Mouse (Mus musculus) ovary, postnatal 14 days (tissue): Measurements from ENCODE around the gene Gsto1.

Source experiments
- DNase-seq: peaks from one replicate; pipeline ENCODE4 v3.0.0; 2022; ENCODE audit warnings: low spot score

The Gsto1 gene

DNA sequence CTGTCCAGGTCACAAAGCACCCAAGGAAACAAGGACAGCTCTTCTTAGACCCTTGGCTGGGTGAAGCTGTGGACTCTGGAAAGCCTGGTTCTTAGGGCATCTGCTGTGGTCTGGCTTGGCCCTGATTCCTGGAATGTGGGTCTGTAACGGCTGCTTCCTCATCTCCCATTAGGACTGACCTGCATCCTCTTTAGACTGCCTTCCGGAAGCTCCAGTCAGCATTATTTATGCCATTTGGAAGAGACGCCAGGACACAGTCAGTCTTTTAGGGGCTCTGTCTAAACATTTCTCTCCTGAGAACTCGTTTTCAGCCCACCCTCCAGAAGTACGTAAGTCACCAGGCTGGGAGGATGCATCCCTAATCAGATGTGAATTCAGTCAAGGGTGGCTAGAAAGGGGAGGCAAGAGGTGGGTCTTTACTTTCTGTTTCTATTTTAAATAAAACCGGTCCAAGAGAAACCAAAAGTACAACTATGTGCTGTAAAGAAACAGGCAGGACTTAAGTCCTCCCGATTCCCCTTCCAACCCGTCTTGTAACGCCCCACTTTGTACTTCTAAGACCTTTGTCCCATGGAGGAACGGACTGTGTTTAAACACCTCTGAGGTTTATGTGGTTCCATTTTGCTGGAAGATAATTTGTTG lies 35.8 kb downstream of the Gsto1 start:
- DNase-seq = no peak

DNA sequence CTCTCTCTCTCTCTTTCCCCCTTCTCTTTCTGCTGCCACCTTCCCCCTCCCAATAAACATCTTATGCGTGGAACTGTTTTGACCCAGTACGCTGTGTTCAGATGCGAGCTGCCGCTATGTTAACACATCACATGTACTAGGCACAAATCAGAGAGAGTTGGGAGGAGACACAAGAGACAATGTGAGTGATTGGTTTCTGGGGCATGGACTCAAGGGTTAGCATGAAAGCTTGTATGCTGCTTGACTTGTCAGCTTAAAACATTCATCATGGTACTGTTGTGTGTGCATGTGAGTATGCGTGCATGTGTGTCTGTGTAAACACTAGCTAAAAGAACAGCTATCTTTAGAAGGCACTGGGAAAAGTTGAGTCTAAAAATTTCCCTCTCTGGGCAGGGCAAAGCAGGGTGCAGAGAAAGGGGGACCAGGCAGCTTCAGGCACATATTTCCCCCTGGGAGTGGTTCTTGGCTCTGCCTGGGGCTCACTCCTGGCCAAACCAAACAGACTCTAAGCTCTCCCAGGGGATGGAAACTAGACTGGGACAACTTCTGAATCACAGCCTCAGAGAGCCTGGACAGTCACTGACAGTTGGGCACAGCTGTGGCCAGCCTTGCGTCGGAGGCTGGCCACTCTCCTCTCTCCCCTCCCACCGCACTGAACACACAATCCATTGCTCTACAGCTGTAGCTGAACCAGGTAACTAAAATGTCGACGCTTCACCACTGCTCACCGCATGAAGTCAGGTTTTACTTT lies 37.0 kb downstream of the Gsto1 start:
- DNase-seq = no peak

DNA sequence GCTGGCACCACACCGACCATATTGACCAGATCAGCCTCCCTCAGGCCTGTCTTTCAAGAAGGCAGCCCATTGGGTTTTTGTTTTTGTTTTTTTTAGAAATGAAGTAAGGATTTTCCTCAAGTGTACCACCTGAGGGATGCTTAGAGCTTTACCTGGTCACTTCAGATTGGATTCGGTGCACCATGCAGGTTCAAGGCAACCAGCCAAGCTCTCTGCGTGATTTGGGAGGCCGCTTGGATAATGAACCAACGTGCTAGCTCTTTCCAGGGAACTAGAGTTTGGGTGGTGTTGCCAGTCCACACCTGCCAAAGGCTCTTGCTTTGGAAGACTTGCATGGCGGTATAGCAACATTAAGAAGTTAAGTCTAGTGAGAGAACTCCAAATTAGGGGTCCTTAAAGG lies 38.3 kb downstream of the Gsto1 start:
- DNase-seq = no peak

GRCm38 (mm10) chr19:47898472-47899079 lies 43.8 kb downstream of the Gsto1 start:
- no peak for DNase-seq

GRCm38 (mm10) chr19:47900012-47900411 lies 45.2 kb downstream of the Gsto1 start:
- DNase-seq = no peak

- DNase-seq = no peak
Observed at GRCm38 (mm10) chr19:47900558-47900957, 45.8 kb downstream of the Gsto1 start.

DNA sequence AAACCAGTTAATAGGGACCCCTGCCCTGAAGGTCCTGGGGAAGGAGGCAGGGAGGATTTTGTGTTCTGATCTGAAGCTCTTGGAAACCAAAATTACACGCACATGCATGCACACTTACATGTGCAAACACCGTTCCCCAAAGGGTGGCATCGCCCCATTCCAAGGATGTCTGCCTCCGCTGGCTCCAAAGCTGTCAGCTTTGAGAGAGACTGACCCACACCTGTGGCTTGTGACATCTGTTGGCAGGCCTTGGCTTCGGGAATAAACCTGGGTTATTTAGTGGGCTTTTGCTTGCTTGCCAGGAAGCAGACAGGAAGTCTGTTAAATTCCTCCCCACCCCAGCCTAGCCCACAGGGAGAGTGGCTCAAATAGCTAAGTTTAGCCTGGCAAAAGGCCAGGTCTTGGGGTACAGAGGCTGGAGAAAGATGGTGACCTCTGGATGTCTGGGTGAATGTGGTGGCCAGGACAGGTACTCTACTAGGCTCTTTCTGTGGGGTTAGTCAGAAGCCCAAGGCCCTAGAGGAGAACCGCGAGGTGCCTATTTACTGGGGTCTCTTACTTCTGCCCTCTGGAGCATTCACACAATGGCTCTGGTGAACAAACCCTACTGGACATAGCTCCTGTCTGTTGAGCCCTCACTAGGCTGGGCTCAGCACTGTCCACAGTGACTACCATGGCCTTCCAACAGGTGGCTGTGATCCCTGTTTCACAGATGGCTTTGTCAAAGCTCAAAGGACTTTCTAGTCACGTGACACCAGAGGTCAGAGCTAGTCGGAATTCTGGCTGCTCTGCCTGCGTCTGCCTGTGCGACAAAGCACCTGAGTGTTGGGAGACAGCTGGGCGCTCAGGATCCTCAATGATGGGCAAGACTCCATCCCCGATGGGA lies 47.8 kb downstream of the Gsto1 start:
- no peak for DNase-seq

- no peak for DNase-seq
Observed at GRCm38 (mm10) chr19:47903679-47904078, 48.9 kb downstream of the Gsto1 start.

DNA sequence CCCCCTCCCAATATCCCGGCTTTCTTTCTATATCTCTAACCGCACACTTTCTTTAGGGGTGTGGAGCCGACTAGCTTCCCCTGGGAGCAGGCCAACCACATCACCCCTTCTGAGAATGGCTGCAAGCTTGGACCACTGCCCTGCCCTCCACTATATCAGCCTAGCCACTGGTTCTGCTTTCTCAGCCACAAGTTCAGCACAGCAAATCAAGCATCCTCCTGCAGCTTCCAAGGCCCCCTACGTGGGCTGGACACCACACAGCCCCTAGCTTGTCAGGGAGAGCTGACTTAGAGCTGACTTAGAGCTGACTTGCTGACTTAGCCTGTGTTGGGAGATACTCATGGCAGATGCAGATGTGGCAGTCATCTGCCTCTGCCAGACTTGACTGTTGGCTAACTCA lies 50.3 kb downstream of the Gsto1 start:
- DNase-seq = no peak

GRCm38 (mm10) chr19:47905603-47906002 lies 50.8 kb downstream of the Gsto1 start:
- no peak for DNase-seq

- no peak for DNase-seq
Observed at GRCm38 (mm10) chr19:47907596-47907995, 52.8 kb downstream of the Gsto1 start.

- DNase-seq = no peak
Observed at GRCm38 (mm10) chr19:47908961-47909371, 54.2 kb downstream of the Gsto1 start.

GRCm38 (mm10) chr19:47909387-47910116 lies 54.8 kb downstream of the Gsto1 start:
- DNase-seq = no peak

DNA sequence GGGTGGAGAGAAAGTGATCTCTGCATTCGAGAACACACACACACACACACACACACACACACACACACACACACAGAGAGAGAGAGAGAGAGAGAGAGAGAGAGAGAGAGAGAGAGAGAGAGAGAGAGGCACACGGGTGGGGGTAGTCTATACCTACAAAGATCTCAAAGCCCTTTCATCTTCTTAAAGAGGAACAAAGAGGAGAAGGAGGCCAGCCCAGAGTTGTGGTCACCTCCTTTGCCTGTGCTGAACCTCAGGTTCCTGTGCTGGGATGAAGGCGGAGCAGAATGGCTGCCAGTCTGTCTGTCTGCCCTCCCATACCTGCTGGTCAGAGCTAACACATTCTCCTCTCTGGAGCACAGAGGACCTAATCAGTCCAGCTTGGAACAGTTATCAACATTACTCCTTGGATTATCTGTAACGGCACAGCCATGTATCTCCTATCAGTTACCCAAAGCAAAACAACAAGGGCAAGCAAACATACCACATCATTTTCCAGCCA lies 55.4 kb downstream of the Gsto1 start:
- no peak for DNase-seq

DNA sequence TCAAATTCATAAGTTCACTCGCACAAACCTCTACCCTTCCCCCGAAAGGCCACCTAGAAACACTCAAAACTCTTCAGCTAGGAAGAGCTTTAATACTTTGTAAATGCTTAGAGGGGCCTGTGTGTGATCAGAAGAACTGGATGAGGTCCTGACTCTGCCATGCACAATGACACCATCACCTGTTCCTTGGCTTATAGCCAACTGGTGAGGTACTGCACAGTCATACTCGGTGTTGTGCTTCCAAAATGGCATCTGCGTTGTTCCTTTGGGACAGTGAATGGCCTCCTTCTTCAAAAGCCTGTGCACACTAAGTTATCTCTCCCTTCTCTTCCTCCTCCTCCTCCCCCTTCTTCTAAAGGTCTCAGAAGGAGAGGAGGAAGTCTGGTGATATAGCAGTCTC lies 56.0 kb downstream of the Gsto1 start:
- DNase-seq = no peak

DNA sequence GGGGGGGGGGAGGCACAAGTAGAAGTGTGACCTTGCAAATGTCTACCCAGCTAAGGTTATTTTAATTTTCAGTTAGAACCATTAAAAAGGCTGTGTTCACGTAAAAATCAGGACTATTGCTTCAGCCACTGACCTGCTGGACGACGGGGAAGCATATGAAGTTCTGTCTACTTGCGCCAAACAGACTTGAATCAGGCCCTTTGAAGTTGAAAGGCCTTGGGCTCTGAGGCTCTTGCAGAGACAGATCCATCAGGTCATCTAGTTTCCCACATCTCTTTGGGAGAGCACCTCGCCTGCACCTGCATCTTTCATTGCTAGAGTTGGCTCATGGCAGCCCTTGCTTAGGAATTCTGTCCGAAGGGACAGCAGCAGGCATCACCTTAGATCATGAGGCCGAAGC lies 58.6 kb downstream of the Gsto1 start:
- no peak for DNase-seq

GRCm38 (mm10) chr19:47914191-47914590 lies 59.4 kb downstream of the Gsto1 start:
- no peak for DNase-seq
